Mouse (Mus musculus): ENCODE measurements around the gene Gm28043. TPM values are rescaled to one million over a fixed set of nuclear protein-coding genes. Genes with fewer than 3 reads are reported as not detected.

Gm28043 gene
- total and polyA plus RNA-seq, 3 experiments = 3.6 to 4.2 (median 3.7) TPM

DNA sequence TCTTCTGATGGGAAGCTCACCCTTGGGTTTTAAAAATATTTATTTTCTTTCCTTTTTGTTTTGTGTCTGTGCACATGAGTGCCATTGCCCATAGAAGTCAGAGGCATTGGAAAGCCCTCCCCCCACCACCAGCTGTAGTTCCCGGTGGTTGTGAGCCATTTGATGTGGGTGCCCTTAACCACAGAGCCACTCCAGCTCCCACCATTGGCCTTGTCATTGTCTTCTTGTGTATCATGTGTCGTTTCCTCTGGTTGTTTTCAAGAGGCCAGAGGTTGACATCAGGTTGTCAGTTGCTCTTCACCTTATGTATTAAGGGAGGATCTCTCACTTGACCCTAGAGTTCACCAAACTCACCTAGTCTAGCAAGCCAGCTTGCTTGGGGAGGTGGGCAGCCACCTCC, 78.9 kb downstream of the Gm28043 start:
- Histone ChIP-seq H3K79me2 (replicated peaks; ENCODE audit: control insufficient read depth, extremely low read depth, insufficient read depth, poor library complexity, severe bottlenecking) (no peaks in the 10 kb centered on the region), H3K36me3 (replicated peaks in 1 of 2; ENCODE audit: control insufficient read depth in 1 of 2, insufficient read depth in 1 of 2, low read length in 1 of 2) (peaks cover 73 to 85% of the 10 kb centered on the region in 2 experiments), H3K4me2 (ENCODE audit: insufficient read depth, low read depth, poor library complexity, severe bottlenecking) (no peak overlapping the region), H3K4me1 (ENCODE audit: control insufficient read depth in 1 of 2, insufficient read depth in 2 of 2) (peaks cover 8 to 53% of the 10 kb centered on the region in 2 experiments), H3K27ac (ENCODE audit: insufficient read depth, low read depth) (no peak overlapping the region), H3K9ac (ENCODE audit: insufficient read depth, low read depth) (no peak overlapping the region), H3K4me3 (replicated peaks in 1 of 3; ENCODE audit: low read depth in 2 of 3, low read length in 2 of 3, poor library complexity in 1 of 3) (no peak overlapping the region), H3K27me3 (replicated peaks) (no peaks in the 10 kb centered on the region), H3K9me3 (replicated peaks; ENCODE audit: low read length) (peaks cover 2% of the 10 kb centered on the region)
- no peak for DNase-seq (ENCODE audit: extremely low read depth)
- TF ChIP-seq ZC3H11A (IDR thresholded peaks at IDR 0.05; ENCODE audit: low read depth, low read length) (no peak), NRF1 (IDR thresholded peaks at IDR 0.05; ENCODE audit: low read depth, low read length) (no peak), KAT2A (IDR thresholded peaks at IDR 0.05; ENCODE audit: insufficient replicate concordance, low read length) (no peak), RAD21 (IDR thresholded peaks at IDR 0.05; ENCODE audit: low read depth, low read length) (no peak), UBTF (IDR thresholded peaks at IDR 0.05; ENCODE audit: low read depth, low read length) (no peak), CHD2 (IDR thresholded peaks at IDR 0.05; ENCODE audit: low read length) (no peak), ETS1 (conservative IDR thresholded peaks at IDR 0.05; ENCODE audit: low read depth, low read length) (no peak), GABPA (IDR thresholded peaks at IDR 0.05; ENCODE audit: insufficient replicate concordance, low read depth, low read length) (no peak), JUND (conservative IDR thresholded peaks at IDR 0.05; ENCODE audit: low read depth, low read length) (no peak), CTCF (conservative IDR thresholded peaks at IDR 0.05 in 1 of 2, IDR thresholded peaks at IDR 0.05 in 1 of 2; ENCODE audit: low read depth in 2 of 2, low read length in 2 of 2) (no peak), SIN3A (IDR thresholded peaks at IDR 0.05; ENCODE audit: low read length) (no peak), E2F4 (IDR thresholded peaks at IDR 0.05; ENCODE audit: insufficient replicate concordance, low read depth, low read length) (no peak), USF2 (conservative IDR thresholded peaks at IDR 0.05; ENCODE audit: low read depth, low read length) (no peak), MAFK (IDR thresholded peaks at IDR 0.05; ENCODE audit: insufficient replicate concordance, low read length) (no peak), EP300 (IDR thresholded peaks at IDR 0.05; ENCODE audit: low read length) (no peak), TCF12 (IDR thresholded peaks at IDR 0.05; ENCODE audit: low read depth, low read length) (no peak)
- dilution Hi-C loops (cut with MboI; ENCODE audit: extremely low pct_ligation_motif_present, extremely low pct_unique_long_range_greater_than_20kb, low sequenced_read_pairs) = no loop called here
- in situ Hi-C loops (cut with MboI; ENCODE audit: low pct_ligation_motif_present, low pct_unique_long_range_greater_than_20kb, low sequenced_read_pairs) = no loop called here

DNA sequence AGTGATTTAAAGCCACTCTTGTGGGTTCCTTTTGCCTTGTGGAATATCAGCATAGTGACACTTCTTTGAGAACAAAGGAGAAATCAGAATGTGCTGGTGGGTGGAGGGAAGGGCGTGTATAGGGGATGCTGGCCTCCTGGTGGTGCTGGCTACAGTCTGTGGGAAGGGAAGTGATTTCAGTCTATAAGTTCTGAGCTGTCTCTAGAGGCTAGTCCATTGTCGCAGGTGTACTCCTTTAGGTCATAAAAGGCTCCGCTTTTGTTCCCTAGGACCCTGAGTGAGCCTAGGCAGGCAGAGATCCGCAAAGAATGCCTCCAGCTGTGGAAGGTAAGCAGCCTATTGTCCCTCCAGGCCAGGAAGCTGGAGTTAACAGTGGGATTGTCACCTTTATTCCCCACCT, 79.8 kb downstream of the Gm28043 start:
- H3K36me3 ChIP-seq (replicated peaks in 1 of 2; ENCODE audit: control insufficient read depth in 1 of 2, insufficient read depth in 1 of 2, low read length in 1 of 2) = peaks cover 75 to 89% of the 10 kb centered on the region in 2 experiments
- H3K9me3 ChIP-seq (replicated peaks; ENCODE audit: low read length) = no peaks in the 10 kb centered on the region
- no peaks in the 10 kb centered on the region for H3K79me2 ChIP-seq (replicated peaks; ENCODE audit: control insufficient read depth, extremely low read depth, insufficient read depth, poor library complexity, severe bottlenecking)
- no peaks in the 10 kb centered on the region for H3K27me3 ChIP-seq (replicated peaks)
- no peak overlapping the region for H3K9ac ChIP-seq (ENCODE audit: insufficient read depth, low read depth)
- no peak overlapping the region for H3K27ac ChIP-seq (ENCODE audit: insufficient read depth, low read depth)
- no peak for DNase-seq (ENCODE audit: extremely low read depth)
- in situ Hi-C loops (cut with MboI; ENCODE audit: low pct_ligation_motif_present, low pct_unique_long_range_greater_than_20kb, low sequenced_read_pairs) (no loop called here), dilution Hi-C loops (cut with MboI; ENCODE audit: extremely low pct_ligation_motif_present, extremely low pct_unique_long_range_greater_than_20kb, low sequenced_read_pairs) (no loop called here)
- H3K4me3 ChIP-seq (replicated peaks in 1 of 3; ENCODE audit: low read depth in 2 of 3, low read length in 2 of 3, poor library complexity in 1 of 3) = no peak overlapping the region
- TF ChIP-seq POLR2A (IDR thresholded peaks at IDR 0.05; ENCODE audit: low read depth, low read length) (no peak), NELFE (IDR thresholded peaks at IDR 0.05; ENCODE audit: low read depth, low read length) (no peak), CTCF (conservative IDR thresholded peaks at IDR 0.05 in 1 of 2, IDR thresholded peaks at IDR 0.05 in 1 of 2; ENCODE audit: low read depth in 2 of 2, low read length in 2 of 2) (no peak), TCF12 (IDR thresholded peaks at IDR 0.05; ENCODE audit: low read depth, low read length) (no peak)
- peaks cover 9 to 62% of the 10 kb centered on the region in 2 experiments for H3K4me1 ChIP-seq (ENCODE audit: control insufficient read depth in 1 of 2, insufficient read depth in 2 of 2)
- H3K4me2 ChIP-seq (ENCODE audit: insufficient read depth, low read depth, poor library complexity, severe bottlenecking) = no peak overlapping the region
